Mouse (Mus musculus): ENCODE results near the gene Gm49403.

GRCm38 (mm10) chr19:8848356-8848755 is 35.4 kb upstream of the Gm49403 start:
- TF ChIP-seq GATA1 (IDR thresholded peaks at IDR 0.05; ENCODE audit: borderline replicate concordance, low read length) (no peak), FLI1 (IDR thresholded peaks at IDR 0.05; ENCODE audit: low read length) (no peak)
